Mouse (Mus musculus): ENCODE data around the gene Stum.

The Stum gene

DNA sequence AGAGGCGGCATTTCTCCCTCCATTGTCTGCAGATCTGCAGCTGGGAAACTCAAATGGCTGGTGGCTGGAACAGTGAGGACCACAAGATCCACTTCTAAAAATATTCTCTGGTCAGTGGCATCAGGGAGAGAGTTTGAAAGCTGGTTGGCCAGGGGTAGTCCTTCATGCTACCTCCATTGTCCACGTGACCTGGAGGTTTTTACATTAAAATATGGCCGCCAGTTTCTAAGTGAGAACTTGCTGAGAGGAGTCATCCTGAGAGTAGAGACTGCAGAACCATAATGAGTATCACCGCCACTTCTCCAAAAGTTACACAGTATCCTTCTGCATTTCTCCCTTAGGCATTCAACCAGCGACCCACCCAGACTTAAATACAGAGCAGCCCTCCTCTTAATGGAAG lies 2.0 kb upstream of the Stum start:
- DNase-seq = no peak

DNA sequence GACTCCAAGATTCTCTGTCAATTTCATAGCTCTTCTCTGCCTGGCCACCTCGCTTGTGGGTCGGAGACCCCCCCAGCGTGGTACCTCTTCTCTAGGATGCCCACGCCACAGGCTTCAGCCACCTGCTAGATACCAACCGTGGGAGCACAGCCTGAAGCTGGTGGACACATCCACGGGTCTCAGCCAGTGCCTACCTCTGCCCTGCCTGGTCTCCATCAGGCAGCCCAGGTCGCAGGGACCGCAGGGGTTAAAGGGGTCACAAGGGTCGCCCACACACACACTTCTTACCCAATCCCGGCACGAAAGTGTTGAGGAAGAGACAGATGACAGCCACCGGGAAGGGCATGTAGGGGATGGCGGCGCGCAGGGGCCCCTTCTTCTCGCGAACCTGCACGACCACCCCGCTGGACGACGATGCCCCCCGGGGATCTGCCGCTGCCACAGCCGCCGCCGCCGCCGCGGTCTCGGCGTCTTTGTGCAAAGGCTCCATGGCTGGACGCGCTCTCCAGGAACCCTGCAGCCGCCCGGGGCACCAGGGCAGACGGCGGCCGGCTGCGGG lies 385 bp downstream of the Stum start:
- DNase-seq = no peak

DNA sequence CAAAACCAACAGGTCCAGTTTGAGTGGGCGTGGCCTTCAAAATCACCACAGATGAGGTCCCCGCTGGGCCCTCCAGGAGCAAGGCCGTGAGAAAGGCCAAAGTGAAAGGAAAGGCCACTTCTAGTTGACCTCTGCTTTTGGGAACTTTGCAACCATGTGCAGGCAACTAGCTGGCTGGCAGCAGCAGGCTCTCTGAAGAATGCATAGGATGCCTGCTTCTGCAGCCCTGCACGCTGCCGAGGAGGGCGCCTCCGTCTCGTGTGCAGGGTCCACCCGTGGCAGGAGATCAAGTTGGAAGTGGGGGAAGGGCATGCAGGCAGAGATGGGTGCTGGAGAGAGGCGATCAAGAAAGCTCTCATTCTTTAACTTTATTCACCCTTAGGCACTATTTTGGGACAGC lies 1.3 kb downstream of the Stum start:
- DNase-seq = no peak

DNA sequence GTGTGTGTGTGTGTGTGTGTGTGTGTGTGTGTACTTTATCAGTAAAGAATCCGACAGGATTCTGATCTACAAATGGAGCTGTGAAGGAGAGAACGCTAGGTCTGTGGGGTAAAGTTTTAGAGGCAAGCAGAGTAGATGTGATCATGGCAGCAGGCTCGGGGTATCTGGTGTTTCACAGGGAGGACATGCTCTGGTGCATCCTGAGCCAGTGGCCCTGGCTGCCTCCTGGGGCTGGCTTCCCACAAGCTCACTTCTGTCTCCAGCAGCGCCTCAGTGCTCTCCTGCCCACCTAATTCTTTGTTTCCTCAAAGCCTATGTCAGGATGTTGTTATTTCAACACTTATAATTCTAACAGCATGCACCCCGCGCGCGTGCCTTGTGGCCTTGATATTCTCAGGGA lies 2.0 kb downstream of the Stum start:
- no peak for DNase-seq

DNA sequence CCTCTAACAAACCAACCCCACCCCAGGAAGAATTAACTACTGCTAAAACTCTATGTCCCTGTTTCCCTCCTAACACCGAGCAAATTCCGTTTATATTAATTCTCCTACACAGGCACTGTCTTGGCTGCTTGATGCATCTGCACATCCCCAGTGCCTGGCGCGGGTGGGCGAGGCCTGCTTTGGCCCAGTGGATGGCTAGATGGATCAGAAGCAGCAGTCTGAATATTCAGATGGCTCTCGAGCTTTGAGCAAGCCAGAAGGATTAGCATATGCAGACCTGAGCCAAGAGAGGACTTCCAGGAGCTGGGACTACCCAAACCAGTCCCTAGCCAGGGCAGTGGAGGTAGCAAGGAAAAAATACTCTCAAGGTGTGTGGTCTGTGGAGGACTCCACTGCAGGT lies 3.0 kb downstream of the Stum start:
- no peak for DNase-seq

DNA sequence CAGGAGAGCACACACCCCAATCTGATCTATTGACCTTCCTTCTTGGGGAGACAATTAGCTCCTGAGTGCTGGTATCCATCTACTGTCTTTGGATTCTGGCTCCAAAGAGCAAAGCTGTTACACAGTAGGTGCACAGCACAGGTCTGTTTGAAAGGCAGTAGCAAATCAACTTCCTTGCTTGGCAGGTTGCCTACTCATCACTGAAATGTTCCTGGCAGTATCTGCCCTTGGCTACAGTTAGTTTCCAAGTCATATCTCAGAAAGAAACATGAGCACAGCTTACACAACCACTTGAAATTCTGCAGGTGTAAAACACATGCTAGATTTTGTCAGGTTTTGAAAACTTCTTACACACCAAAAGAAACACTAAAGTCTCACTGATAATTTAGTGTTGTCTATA lies 9.7 kb downstream of the Stum start:
- no peak for DNase-seq

DNA sequence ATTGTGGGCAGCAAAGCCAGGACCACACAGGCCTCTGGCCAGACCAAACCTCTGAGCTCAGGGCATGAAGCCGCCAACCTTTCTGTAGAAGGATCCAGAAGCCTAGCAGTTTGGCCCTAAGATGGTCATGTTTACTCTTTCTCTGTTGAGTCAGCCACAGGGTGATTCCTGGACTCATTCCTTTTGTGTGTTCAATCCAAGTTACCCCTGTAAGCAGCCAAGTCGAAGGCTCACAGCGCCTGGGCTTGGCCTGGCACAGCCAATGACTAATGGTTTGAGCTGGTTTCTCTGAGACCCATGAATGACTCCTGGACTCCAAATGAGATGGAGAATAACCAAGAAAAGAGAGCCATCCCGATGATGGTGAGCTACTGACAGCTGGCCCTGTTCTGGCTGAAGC lies 15.3 kb downstream of the Stum start:
- no peak for DNase-seq

DNA sequence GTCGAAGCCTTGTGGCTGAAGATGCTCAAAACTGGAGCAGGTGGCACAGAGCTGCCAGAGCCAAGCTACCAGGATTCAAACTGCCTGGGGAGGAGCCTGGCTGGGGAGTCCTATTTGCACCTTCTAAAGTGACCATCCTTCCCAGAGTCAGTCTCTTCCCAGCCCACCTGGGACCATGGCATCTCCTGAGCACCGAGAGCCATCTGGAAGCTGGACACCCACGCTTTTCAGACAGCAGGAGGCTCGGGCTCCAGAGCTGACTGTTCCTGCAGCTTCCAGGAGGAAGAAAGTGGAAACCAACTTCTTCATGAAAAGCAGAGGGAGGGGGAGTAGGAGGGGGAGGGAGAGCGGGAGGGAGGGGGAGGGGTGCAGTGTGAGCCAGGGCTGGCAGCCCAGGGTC lies 17.7 kb downstream of the Stum start:
- DNase-seq = no peak

DNA sequence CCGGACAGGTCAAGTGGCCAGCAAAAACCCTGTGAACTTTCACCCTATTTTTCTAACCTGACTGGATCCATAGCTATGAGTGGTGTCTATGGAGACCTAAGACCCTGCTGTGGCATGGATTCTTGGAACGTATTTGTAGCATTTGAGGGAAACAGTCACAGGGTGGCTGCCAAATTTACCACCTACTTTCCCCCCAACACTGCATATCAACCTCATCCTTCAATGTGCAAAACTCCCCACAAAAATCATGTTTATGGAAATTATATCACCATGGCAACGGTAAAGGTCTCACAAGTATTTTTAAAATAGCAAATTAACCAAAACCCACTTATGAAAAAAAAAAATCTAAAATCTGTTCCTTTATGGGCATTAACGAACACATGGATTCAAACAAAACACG lies 18.9 kb downstream of the Stum start:
- no peak for DNase-seq

DNA sequence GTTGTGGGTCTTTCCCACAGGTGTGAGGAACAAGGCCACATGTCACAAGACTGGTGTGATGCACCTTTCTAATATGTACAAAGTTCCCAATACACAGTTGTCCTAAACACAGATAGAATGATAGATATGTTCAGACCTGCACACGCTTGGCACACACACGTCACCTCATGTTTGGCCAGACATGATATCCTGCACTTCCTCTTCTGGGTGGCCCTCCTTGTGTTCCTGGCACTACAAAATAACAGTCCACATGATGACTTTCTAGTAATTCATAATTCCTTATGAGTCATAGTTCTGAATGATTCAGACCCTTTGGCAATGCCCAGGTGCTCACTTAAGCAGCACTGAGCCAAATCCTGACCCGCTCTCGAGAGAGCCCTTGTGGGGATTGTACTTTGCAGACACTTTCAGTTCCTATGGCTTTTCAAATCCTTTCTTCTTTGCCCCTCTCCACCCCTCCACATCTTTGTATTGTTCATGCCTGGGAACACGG lies 20.3 kb downstream of the Stum start:
- DNase-seq = no peak

DNA sequence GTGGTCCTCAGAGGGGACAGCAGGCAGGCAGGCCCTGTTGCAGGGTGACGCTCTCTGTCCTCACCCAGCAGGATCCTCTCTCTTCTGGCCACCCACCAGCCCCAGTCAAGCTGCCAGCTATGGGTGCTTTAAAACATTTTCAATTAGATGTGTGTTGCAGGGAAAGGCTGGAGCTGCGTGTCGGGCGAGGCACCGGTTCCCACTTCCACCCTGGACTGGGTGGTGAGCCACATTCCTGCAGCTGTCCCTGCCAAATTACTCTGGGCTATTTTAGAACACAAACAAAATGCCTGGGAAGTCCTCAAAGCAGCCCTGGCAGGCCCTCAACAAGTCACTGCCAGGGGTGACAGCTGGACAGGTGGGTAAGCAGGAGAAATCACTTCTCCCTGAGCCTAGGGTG lies 20.9 kb downstream of the Stum start:
- DNase-seq = no peak

DNA sequence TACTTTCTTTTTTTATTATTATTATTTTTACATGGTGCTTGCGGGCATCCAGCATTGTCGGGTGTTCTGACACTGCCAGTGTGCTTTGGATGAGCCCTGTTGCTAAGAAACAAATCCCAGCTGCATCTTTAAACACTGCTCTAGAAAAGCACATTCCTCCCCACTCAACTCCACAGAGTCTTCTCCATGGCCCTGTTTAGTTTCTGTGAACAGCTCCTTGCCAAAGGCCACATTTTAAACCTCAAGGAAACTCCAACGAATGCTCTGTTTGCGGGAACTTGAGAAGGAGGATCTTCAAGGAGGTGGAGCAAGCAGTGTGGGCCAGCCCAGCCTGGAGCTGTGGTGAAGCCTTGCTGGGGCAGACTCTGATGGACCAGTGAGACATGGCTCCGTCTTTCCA lies 22.6 kb downstream of the Stum start:
- DNase-seq = peak; percentile 49

DNA sequence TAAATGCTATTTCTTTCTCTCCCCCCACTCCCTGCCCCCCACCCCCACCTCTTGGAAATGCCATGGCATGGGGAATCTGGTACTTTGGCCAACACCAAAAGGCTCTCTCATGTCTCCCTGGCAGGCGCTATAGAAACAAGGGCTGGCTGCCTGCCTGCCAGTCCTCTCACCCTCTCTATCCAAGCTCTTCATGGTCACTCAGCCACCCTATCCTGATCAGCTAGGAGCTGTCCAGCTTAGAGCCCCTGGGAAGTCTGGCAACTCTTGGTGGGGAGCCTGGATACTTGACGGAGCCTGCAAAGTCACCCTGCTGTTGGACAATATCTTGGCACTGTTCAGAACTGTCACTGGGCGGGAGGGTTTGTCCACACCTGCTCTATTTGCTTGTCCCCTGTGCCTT lies 24.6 kb downstream of the Stum start:
- DNase-seq = no peak

DNA sequence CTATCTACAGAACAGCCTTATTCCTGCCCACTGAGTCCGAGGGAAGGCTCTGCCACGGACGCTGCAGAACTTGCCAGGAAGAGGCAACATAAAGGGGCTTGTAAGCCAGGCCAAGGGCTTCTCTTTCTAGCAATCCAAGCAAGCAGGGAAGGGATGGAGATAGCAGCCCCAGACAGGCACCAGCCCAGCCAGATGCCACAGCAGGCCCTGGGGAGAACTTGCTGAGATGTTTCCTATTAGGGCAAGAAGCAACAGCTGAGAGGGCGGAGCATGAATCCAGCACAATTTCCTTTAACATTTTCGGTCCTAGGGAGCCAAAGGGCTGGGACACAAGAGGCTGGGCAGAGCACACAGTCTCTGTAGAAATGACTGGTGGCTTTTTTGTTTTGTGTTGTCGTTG lies 25.0 kb downstream of the Stum start:
- DNase-seq = peak; percentile 64

DNA sequence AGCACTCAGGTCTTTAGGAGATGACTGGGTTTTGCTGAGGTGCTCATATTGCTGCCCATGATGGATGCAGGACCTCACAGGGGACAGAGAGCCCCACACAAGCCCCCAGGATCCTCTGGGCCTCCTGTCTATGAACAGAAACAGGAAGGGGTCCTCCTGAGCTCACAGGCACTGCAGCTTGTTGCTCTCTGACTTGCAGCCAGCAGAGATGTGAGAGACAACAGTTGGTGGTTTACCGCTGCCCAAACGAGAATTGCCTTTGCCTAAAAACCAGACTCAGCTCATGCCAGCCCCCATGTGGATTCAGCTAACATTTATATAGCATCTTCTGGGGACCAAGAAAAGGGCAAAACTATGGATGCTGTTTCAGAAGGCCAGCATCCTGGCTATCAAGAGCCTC lies 33.7 kb downstream of the Stum start:
- DNase-seq = no peak

DNA sequence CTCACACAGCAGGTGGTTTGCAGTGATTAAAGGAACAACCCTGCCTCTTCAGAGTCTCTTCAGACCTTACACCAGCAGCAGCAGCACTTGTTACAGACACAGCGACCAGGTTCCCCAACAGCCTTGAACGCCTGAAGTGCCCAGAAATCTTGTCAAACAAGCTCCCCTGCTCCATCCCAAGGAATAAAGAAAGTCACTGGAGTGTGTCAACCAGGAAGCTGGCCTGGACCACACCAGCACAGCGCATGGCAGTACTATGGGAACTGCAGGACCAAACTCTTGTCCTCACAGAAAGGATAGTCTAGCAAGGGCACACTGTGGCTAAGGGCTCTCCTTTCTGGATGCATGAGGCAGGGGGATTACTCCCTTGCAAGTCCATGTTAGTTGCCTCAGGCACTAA lies 38.9 kb downstream of the Stum start:
- no peak for DNase-seq

DNA sequence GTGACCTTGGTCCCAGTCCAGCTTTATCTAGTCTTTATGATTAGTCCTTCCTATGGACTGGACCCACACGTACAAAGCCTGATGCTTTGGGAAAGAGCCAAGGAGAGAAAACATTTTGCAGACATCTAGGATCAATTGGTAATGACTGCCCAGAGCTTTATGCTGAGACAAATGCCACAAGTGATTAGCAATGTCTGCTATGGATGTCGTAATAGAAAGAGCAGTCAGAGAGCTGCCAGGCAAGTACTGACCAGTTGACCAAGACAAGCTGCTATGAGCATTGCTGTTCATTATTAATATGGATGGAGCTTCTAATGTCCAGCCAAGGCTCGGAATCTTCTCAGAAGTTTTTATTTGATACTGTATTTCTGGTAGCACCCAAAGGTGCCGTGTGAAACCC lies 43.8 kb downstream of the Stum start:
- DNase-seq = no peak

DNA sequence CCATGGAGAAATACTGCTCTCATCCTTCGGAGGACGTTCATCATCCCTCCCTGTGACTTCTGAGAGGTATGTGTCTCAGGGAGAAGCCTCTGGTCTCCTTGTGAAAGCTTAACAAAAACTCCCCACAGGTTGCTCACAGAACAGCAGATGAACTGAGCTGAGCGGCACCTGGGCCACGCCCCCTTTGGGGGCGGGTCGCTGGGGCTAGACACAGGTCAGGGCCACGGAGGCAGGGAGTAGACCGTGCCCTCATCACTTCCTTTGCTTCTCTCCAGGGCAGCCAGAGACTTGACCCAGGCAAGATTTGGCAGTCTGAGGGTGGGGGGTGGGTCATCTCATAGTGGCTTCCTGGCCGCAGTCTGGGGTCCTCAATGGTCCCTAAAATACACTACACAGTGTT lies 48.4 kb downstream of the Stum start:
- DNase-seq = peak; percentile 54

DNA sequence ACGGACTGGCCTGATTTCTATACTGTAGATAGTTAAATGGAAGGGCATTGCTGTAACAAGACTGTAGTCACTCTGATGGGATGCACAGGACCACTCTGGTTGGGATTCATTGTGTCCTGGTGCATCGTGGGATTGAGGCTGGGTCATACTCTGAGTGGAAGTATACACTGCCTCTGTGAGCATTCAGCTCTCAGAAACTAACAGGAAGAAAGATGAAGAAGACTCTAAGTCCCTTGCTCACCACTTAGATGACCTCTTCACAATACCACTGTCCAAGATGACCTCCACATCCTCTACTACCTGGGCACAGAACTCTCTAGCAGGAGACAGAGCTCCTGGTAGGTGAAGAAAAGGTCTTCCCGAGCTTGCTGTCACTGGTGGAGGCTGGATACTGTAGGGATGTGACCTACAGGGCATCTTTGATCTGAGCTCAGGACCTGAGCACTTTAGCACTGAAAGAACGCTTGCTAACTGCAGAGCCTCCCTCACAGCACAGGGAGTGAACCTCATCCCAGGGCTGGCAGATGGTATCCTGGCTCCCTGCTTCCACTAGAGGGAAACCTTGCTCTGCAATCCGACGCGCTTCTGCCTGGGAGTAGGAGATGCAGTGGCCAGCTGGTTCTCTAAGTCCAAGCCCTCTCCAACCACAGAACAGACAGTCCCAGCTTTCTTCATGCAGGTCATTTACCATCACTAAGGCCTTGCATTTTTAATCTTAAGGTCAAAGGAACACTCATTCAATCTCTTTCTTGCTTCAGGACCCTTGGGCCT lies 49.3 kb downstream of the Stum start:
- DNase-seq = peak; percentile 80

DNA sequence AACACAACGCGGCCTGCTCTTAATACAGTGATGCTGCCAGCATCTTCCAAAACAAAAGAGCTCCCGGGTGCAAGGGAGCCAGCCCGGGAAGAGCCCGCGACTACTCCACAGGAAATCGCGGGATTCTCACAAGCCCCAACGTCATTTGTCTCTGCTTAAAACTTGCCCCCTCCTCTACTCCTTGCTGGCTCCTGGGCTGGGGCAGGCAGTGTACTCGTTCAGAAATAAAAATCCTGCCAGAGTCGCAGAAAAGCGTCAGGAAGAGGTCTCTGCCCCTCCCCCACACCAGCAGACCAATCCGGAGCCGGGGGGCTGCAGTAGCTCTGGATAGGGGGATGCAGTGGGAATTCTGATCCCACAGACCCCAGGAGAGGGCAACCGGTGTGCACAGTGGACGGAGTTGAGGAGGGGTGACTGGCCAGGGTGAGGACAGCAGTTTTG lies 50.2 kb downstream of the Stum start:
- DNase-seq = no peak

DNA sequence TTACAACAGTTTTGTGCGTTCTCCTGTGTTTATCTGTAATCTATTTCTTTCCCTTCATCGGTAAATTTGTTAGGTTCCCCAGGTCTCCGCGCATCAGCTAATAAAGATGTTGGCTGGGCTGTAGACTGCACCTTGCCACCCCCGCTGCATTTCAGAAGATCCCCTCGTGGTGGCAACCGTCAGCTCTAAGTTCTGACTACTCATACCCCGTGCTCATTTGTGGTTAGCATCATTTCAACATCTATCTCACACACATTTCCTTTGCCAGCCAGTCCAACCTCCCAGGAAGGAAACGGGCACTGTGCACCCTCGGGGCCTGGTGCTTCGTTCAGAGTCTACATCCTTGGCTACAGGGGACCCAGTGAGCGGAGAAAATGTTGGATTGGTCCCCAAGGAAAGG lies 51.5 kb downstream of the Stum start:
- DNase-seq = no peak

DNA sequence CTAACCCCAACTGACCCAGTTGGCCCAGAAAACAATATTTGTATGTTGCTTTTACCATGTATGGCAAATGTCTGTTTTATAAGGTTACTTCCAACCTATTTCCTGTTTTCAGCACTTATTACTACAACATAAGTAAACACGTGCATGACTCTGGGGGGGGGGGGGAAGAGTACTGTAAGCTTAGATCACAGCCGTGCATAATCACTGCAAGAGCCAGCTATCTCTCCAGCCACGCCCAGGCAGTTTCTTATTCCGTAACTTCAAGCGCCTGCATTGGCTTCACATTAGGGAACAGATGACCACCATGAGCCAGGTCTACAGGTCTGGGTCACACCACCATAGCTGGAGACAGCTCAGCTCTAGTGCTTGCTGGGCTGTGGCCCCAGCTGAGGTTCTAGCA lies 53.5 kb downstream of the Stum start:
- DNase-seq = no peak

DNA sequence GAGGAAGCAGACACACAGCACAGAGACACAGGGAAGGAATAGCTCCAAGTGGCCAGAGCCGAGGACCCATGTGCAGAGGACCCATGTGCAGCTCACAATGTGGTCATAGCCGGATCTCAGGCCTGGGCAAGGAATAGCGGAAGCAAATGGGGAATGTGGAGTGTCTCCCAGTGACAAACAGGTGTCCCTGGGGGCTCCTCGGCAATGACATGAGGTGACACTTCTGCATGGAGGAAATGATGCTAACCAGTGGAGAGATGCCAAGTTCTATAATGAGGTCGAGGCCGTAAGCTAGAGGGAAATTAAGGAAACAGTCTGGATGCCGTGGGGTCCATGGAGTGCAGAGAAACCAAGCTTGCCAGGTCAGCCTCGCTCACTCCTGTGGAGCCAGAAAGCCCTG lies 54.4 kb downstream of the Stum start:
- no peak for DNase-seq

DNA sequence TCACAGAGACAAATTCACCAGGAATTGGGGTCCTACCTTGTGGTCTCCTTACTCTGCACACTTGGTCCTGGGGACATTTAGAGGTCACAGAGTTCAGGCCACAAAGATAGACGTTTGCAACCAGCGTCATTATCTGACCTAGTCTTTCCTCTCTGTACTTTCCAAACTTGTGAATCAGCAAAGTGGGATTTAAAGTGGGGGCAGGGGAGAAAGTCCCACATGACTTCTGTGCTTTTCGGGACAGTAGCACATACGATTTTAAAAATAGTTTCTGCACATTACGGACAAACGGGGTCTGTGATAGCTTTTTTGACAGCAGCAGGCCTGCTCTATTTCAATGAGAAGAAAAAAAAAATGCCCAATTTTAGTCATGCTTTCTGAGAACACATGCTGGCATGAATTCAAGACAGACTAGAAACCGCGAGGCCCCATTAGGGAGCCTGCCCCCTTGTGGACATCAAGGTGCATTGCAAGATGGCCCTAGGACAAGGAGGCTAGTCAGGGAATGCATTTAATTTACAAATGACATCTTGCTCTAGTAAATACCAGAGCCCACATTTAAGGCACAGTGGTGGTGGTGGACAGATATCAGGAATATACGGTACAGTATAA lies 55.1 kb downstream of the Stum start:
- peak; percentile 75 for DNase-seq

DNA sequence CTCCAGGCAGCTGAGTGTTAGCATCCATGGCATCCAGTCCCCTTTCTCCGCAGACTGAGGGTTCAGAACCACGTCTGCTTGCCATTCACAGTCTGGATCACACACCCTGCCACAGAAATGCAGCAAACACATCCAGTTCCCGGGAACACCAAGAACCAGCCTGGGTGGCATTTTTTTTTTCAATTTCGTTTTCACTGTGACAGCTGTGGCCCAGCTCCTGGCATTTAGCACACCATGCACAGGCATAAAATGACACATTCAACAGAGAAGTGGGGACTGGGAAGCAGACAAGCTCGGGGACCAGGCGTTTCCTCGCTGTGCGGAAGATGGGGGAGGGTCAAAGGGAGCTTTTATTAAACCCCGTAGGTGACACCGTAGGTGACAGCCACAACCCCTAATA lies 55.6 kb downstream of the Stum start:
- DNase-seq = no peak
